Mouse (Mus musculus) cortical plate, adult 2 months (tissue): ENCODE results near the gene Metrn. TPM values are rescaled to one million over a fixed set of nuclear protein-coding genes. Genes with fewer than 3 reads are reported as not detected.
A peak's percentile ranks its signal among the peaks of the same experiment; 100 is the strongest.

Experiments used
- H3K27ac ChIP-seq: fragments of 200-500 bp; 2 replicates; pipeline ENCODE4 v1.5.1; 2012; ENCODE audit warnings: low read length, control low read depth, inconsistent platforms; ENCODE audit not compliant: insufficient read depth
- H3K4me1 ChIP-seq: fragments of 200-500 bp; 2 replicates; pipeline ENCODE4 v1.6.1; 2011; ENCODE audit warnings: low read length; ENCODE audit not compliant: control insufficient read depth, insufficient read depth
- H3K4me3 ChIP-seq: fragments of 200-500 bp; 2 replicates; pipeline ENCODE4 v1.5.1; 2011; ENCODE audit warnings: mild to moderate bottlenecking, low read length, control low read depth; ENCODE audit not compliant: insufficient read depth
- CTCF ChIP-seq: fragments of 200-500 bp; IDR thresholded peaks from 2 replicates; pipeline ENCODE4 v1.5.1; 2011; ENCODE audit warnings: mild to moderate bottlenecking, control low read depth, low read length; ENCODE audit not compliant: insufficient read depth; ENCODE audit errors: extremely low read depth
- POLR2A ChIP-seq: fragments of 200-500 bp; IDR thresholded peaks from 2 replicates; pipeline ENCODE4 v1.6.1; 2011; ENCODE audit warnings: mild to moderate bottlenecking, low read length, control low read depth; ENCODE audit not compliant: insufficient read depth; ENCODE audit errors: extremely low read depth
- polyA plus RNA-seq: library from polyadenylated mRNA; depleted of rRNA; stranded (reverse); fragments of >200 nt; gene quantifications from 2 replicates; pipeline ENCODE4 v1.2.3, GENCODE M21; 2012; rRNA removed

Metrn gene
- 134 and 141 TPM in 2 replicates for polyA plus RNA-seq

DNA sequence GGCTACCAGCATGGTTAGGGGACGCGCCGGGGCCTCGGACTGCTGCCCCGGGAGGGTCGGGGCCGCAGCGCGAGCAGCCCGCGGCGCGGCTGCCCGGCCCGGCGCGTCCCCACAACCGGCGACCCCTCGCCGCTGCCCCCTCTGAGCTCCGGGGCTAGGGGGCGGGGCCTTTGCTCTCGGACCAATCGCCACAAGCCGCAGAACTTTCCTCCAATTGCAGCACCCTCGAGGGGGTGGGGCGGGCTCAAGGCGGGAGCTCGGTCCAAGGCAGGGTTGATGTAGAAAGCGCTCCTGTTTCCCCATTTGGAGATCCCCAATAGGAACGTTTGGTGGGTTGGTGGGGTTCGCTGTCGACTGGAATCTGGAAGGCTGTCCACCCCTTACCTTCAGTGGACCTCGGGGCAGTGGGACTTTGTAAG lies at the start of gene Metrn:
Gene Metrn, minus strand, starts transcription at position 186 of the 419 bp plus-strand sequence.
- peak within 1 kb of the TSS; percentile 82; the same call in 1 of the 2 replicates for H3K27ac ChIP-seq
- TF ChIP-seq POLR2A = no peak
- no peak for TF ChIP-seq CTCF
- peaks cover 3% of the 10 kb centered on the region; the same call in 1 of the 2 replicates for H3K4me1 ChIP-seq
- H3K4me3 ChIP-seq = peak within 1 kb of the TSS; percentile 41

DNA sequence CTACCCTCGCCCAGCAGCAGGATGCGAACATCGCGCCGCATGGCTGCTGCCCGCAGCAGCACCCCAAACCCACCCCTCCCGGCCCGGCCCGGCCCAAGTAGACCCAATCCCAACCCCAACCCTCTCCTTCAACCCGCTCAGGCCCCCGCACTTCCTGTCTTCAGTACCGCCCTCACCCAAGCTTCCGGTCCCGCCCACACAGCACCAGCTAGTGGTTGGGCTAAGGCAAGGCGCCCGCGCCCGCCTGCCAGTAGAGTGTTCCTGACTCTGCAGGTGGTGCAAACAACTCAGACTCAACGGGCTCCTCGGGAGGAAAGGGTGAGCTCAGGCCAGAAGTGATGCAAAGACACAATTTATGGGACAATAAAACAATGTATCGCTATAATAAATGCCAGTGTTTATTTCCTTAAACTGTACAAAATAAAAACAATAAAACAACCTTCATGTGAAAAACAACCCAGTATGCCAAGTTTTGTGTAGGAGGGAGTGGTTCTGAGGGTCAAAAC lies 47.5 kb upstream of the Metrn start, which contains the start of gene Rhot2:
Gene Rhot2, minus strand, starts transcription at position 456 of the 506 bp plus-strand sequence.
- peaks cover 5% of the 10 kb centered on the region for H3K4me1 ChIP-seq
- H3K4me3 ChIP-seq = peak within 1 kb of the TSS; percentile 85
- peak within 1 kb of the TSS; percentile 82 for H3K27ac ChIP-seq
- TF ChIP-seq POLR2A (peak; percentile 71; the same call in 1 of the 2 replicates), CTCF (no peak)

DNA sequence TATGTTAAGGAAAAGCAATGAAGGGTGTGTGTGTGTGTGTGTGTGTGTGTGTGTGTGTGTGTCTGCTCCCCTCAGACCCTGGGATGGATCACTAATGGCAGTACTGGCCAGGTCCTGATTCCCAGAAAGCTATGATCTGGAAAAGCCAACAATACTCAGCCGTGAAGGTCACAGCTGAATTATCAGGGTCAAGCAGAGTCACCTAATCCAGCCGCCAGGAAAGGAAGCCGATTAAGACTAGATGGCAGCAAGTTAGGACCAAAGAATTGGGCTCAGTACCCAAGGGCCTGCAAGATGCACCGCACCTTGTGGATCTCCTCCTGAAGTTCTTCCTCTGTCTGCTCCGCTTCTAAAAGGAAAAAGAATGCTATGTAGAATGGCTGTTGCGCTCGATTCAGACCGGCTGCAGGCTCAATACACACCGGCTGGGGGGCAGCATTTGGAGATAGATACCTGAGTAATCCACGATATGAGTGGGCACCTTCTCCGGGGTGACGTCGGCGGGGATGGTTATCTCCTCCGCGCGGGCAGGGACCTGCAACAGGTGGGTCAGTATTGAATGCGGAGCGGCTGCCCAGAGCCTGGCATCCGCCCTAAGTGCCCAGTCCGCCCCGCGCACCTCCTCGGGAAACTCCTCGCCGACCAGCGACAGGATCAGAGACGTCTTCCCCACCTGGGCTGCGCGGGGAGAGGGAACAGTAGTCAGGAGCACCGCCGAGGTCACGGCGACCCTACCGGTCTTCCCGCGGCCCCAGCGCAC lies 46.9 kb upstream of the Metrn start:
- TF ChIP-seq CTCF = no peak
- TF ChIP-seq POLR2A = no peak
- H3K4me3 ChIP-seq = peak overlapping the region; percentile 85
- peaks cover 5% of the 10 kb centered on the region for H3K4me1 ChIP-seq
- H3K27ac ChIP-seq = peak overlapping the region; percentile 82

DNA sequence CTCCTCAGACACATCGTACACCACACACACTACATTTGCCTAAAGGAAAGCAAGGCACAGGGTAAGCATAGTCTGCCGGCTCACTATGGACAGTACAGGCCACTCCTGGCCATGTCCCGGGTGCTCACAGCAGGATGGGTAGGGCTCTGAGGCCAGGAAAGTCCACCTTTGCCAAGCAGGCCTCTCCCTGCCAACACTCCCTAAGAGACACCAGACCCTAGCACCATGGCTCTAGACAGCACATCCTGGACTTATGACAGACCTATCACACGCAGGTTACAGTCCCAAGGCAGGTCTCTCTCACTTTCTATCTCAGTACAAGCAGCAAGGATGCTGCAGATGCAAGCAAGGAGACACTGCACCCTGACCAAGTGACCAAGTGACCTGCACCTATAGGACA lies 46.2 kb upstream of the Metrn start:
- Histone ChIP-seq H3K4me1 (peaks cover 5% of the 10 kb centered on the region), H3K4me3 (peak overlapping the region; percentile 85; the same call in 1 of the 2 replicates), H3K27ac (no peak overlapping the region)
- TF ChIP-seq CTCF (no peak), POLR2A (no peak)

DNA sequence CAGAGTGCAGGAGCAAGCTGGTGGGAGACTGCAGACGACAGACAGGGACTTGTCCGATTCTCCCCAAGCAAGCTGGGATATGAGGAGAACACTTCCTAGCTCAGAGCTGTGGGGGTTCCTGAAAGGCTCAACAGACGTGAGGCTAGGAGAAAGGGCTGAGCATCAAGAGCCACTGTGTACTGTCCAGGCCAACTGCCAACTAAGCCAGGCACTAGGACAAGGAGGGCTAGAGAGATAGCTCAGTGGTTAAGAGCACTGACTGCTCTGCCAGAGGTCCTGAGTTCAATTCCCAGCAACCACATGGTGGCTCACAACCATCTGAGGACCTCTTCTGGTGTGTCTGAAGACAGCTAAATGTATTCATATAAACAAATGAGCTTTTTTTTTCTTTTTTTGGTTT lies 45.6 kb upstream of the Metrn start:
- TF ChIP-seq CTCF (no peak), POLR2A (no peak)
- H3K27ac ChIP-seq = no peak overlapping the region
- H3K4me1 ChIP-seq = peaks cover 5% of the 10 kb centered on the region
- H3K4me3 ChIP-seq = no peak overlapping the region; the same call in 1 of the 2 replicates

DNA sequence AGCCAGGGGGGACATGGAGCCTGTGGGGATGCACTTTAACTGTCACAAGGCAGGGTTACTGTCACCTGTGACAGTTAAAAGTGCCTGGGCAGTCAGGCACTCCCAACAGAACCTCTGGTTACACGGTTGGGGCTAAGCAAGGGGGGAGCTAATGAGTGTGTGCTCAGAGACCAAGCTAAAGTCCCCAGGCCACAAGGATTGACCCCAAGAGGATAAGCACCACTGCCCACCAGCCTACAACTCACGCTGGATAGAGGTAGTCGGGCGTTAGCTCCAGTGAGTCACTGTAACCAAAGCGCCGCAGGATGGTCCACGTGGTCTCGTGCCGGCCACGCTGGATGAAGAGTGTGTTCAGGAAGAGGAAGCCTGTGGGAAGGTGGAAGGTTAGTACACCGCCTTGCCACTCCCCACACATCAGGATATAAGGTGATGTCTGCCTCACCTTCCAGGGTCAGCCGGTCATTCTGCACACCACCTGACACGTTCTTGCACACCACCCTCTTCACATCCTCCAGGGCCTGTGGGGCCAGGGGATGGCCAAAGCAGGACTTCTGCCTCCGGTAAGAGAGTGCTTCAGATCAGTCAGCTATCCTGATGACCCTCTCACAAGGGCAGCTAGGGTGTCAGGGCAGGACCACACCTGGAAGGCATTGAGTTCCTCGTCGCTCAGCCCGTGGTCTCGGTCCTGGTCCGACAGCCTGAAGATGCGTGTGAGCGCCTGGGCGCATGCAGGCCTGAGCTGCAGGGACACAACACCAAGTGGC lies 44.4 kb upstream of the Metrn start, which contains the start of gene Gm20683:
Gene Gm20683, minus strand, starts transcription at position 647 of the 764 bp plus-strand sequence.
- peaks cover 5% of the 10 kb centered on the region for H3K4me1 ChIP-seq
- TF ChIP-seq CTCF (no peak), POLR2A (no peak)
- H3K27ac ChIP-seq = no peak within 1 kb of the TSS
- no peak within 1 kb of the TSS; the same call in 1 of the 2 replicates for H3K4me3 ChIP-seq

DNA sequence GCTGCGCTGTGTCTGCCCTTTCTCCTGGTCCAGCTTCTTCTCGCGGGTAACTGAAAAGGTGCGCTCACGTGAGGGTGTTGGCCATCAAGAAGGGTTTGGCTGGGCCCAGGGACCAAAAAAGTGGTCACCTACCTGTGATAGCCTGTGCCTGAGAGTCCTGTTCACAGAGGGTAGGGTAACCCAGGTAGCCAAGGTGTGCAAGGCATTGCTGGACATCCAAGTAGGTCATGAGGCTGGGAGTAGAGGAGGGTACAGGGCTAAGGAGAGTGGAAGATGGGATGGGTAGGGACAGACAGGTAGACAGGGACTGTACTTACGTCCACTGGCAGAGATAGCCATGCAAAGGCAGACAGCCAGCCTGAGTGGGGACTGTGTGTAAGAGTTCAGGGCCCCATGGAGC lies 43.6 kb upstream of the Metrn start:
- Histone ChIP-seq H3K4me1 (peaks cover 8% of the 10 kb centered on the region), H3K27ac (no peak overlapping the region), H3K4me3 (no peak overlapping the region)
- TF ChIP-seq POLR2A (no peak), CTCF (no peak)

DNA sequence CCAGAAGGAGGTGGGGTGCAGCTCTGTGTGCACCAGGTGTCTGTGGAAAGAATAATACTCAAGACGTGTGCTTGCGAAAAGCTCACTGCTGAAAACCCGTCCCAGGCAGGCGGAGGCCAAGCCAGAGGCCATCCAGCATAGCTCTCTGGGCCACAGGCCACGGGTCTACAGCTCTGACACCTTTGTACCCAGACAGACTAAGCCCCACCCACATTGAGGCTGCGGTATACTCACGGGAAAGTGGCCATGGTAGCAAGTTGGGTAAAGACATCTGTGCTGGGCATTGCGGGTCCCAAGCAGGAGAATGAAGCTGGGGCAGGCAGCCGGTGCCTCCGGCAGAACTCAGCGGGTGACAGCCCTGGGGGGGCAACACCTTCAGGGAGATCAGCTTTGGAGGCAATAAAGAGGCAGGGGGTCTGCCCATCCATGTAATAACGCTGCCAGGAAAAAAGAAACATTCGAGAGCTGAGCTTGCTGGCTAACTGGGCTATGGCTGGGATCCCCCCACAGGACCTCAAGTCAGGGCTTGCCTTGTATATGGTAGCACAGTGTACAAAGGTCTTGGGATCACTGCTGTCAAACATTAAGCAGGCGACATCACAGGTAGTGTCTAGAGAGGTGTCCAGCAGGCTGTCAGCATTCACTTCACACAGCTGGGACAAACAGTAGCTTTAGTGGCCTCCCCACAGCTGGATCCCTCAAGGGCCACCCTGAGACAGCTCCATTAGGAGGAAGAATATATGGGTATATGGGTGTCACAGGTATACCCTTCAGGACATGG lies 42.7 kb upstream of the Metrn start:
- Histone ChIP-seq H3K4me3 (no peak overlapping the region), H3K4me1 (peaks cover 10% of the 10 kb centered on the region), H3K27ac (no peak overlapping the region)
- TF ChIP-seq POLR2A (no peak), CTCF (no peak)

DNA sequence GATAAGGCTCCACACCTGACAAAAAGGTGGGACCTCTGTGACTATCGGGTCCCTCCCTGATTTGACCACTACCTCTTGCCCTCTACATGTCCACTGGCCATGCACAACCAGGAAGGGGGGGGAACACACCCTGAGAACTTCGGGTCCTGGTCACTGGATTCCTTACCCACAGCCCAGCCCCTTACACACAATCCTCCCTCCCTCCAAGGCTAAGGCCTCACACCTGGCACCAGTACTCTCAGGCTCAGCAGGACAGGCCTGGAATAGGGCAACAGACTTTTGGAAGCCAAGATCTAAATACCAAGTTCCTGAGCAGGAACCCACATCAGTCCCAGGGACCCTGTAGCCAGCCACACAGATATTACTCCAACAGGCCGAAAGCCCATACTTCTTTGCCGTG lies 42.0 kb upstream of the Metrn start:
- Histone ChIP-seq H3K4me1 (peaks cover 10% of the 10 kb centered on the region), H3K4me3 (no peak overlapping the region), H3K27ac (no peak overlapping the region)
- no peak for TF ChIP-seq POLR2A
- no peak for TF ChIP-seq CTCF
